12 mouse cellular contexts compared by ENCODE assay signal in the genomic region with DNA sequence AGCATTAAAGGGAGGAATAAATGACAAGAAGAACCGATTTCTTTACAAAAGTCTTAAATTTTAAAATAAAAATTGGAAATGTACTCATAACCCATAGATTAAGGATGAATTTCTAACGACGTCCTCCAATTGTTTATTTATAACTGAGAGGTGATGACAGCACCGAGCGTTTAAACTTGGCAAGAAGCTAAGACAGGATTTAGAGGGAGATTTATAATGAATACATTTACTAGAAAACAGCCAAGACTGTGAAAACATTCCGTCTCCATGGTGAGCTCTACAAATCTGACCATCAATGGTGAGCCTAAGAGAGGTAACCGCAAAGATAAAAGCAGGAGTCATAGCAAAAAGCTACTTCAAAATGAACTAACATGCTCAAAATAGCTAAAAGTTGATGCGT.
"Had no signal": no experiment of that assay in that cellular context is flagged by ENCODE, and none has a peak within 500 bp of the region (broad histone marks: within the 10 kb centered on the region; RNA-seq: fewer than 3 reads in every experiment).

No protein-coding gene starts in this region.

- H3K36me3 ChIP-seq: liver, embryonic 13.5 days; midbrain, embryonic 15.5 days; neural tube, embryonic 12.5 days had no signal

- DNase-seq: kidney, adult 8-10 months; kidney, postnatal 25 days; liver; liver, embryonic 13.5 days; liver, postnatal 0 days; lung, postnatal 36 days; thymus, postnatal 4 days had no signal

- ATAC-seq: intestine, embryonic 16.5 days; liver, postnatal 0 days; midbrain, embryonic 15.5 days had no signal

- H3K27ac ChIP-seq: left cerebral cortex, adult 2 months; liver, embryonic 13.5 days; midbrain, embryonic 15.5 days; neural tube, embryonic 12.5 days; stomach, postnatal 0 days had no signal

- H3K9ac ChIP-seq: liver, embryonic 13.5 days; liver, postnatal 0 days; midbrain, embryonic 15.5 days; neural tube, embryonic 12.5 days had no signal

- H3K4me2 ChIP-seq: liver, embryonic 13.5 days; midbrain, embryonic 15.5 days; neural tube, embryonic 12.5 days had no signal

- H3K9me3 ChIP-seq: liver, embryonic 13.5 days; midbrain, embryonic 15.5 days; neural tube, embryonic 12.5 days had no signal

- H3K4me3 ChIP-seq: left cerebral cortex, adult 2 months; liver, embryonic 13.5 days; midbrain, embryonic 15.5 days; neural tube, embryonic 12.5 days had no signal
